Mouse (Mus musculus): ENCODE data around the gene H2-K1. TPM values are rescaled to one million over a fixed set of nuclear protein-coding genes. Genes with fewer than 3 reads are reported as not detected.

H2-K1 gene
- total RNA-seq (2012; rRNA removed), result 1,488 and 1,753 TPM in 2 replicates
- total RNA-seq (2014; rRNA removed), result 1,386 and 1,734 TPM in 2 replicates
- 2,472 and 2,496 TPM in 2 replicates for polyA plus RNA-seq (2012; ENCODE audit: insufficient read length, low read depth)

GRCm38 (mm10) chr17:34000150-34000537, at the start of gene H2-K1:
Gene H2-K1 (minus strand): TSS chr17:34000347.
- peak; percentile 97 for DNase-seq (ENCODE audit: extremely low read depth)
- Histone ChIP-seq H3K9me3 (replicated peaks; ENCODE audit: low read length) (no peaks in the 10 kb centered on the region), H3K79me2 (replicated peaks; ENCODE audit: control insufficient read depth, extremely low read depth, insufficient read depth, poor library complexity, severe bottlenecking) (peaks cover 23% of the 10 kb centered on the region), H3K36me3 (replicated peaks in 1 of 2; ENCODE audit: control insufficient read depth in 1 of 2, insufficient read depth in 1 of 2, low read length in 1 of 2) (peaks cover 31 to 33% of the 10 kb centered on the region in 2 experiments), H3K4me3 (replicated peaks in 1 of 3; ENCODE audit: low read depth in 2 of 3, low read length in 2 of 3, poor library complexity in 1 of 3) (peak within 1 kb of the TSS; percentile 66 to 99 (median 71)), H3K27me3 (replicated peaks) (no peaks in the 10 kb centered on the region), H3K9ac (ENCODE audit: insufficient read depth, low read depth) (peak within 1 kb of the TSS; percentile 100), H3K4me1 (ENCODE audit: control insufficient read depth in 1 of 2, insufficient read depth in 2 of 2) (peaks cover 16 to 31% of the 10 kb centered on the region in 2 experiments), H3K27ac (ENCODE audit: insufficient read depth, low read depth) (peak within 1 kb of the TSS; percentile 69), H3K4me2 (ENCODE audit: insufficient read depth, low read depth, poor library complexity, severe bottlenecking) (peak within 1 kb of the TSS; percentile 74; the same call in 1 of the 2 replicates)
- no peak for TF ChIP-seq MEF2A (IDR thresholded peaks at IDR 0.05; ENCODE audit: borderline replicate concordance, low read depth, low read length)
- peak; percentile 65 for TF ChIP-seq ETS1 (conservative IDR thresholded peaks at IDR 0.05; ENCODE audit: low read depth, low read length)
- TF ChIP-seq TBP (conservative IDR thresholded peaks at IDR 0.05; ENCODE audit: low read depth, low read length), result peak; percentile 91; the same call in 1 of the 2 replicates
- no peak for TF ChIP-seq PAX5 (IDR thresholded peaks at IDR 0.05; ENCODE audit: low read length)
- TF ChIP-seq ZNF384 (IDR thresholded peaks at IDR 0.05; ENCODE audit: low read depth, low read length), result no peak
- peak; percentile 21; the same call in 1 of the 2 replicates for TF ChIP-seq MYC (IDR thresholded peaks at IDR 0.05; ENCODE audit: low read depth, low read length)
- peak; percentile 59 for TF ChIP-seq TCF12 (IDR thresholded peaks at IDR 0.05; ENCODE audit: low read depth, low read length)
- peak; percentile 93 for TF ChIP-seq ZMIZ1 (IDR thresholded peaks at IDR 0.05; ENCODE audit: low read depth, low read length)
- peak; percentile 92 for TF ChIP-seq POLR2A (IDR thresholded peaks at IDR 0.05; ENCODE audit: low read depth, low read length)
- TF ChIP-seq SMC3 (IDR thresholded peaks at IDR 0.05; ENCODE audit: low read depth, low read length), result no peak
- no peak for TF ChIP-seq ZKSCAN1 (IDR thresholded peaks at IDR 0.05; ENCODE audit: borderline replicate concordance, low read depth, low read length)
- TF ChIP-seq SIN3A (IDR thresholded peaks at IDR 0.05; ENCODE audit: low read length), result no peak; the same call in none of the 2 replicates
- TF ChIP-seq IRF4 (IDR thresholded peaks at IDR 0.05; ENCODE audit: low read depth, low read length), result peak; percentile 88
- peak; percentile 93 for TF ChIP-seq NELFE (IDR thresholded peaks at IDR 0.05; ENCODE audit: low read depth, low read length)
- TF ChIP-seq CHD2 (IDR thresholded peaks at IDR 0.05; ENCODE audit: low read length), result peak; percentile 96
- TF ChIP-seq MXI1 (IDR thresholded peaks at IDR 0.05; ENCODE audit: low read depth, low read length), result 0 out of 2 replicates have a peak, but pooled peaks have one; percentile 21
- TF ChIP-seq EP300 (IDR thresholded peaks at IDR 0.05; ENCODE audit: low read length), result 0 out of 2 replicates have a peak, but pooled peaks have one; percentile 28
- in situ Hi-C loops (cut with MboI; ENCODE audit: low pct_ligation_motif_present, low pct_unique_long_range_greater_than_20kb, low sequenced_read_pairs), result loop anchor here (5.0 kb wide), 1 partner anchor 1262 kb away; the partner anchor contains the start of gene H2-D1
- dilution Hi-C loops (cut with MboI; ENCODE audit: extremely low pct_ligation_motif_present, extremely low pct_unique_long_range_greater_than_20kb, low sequenced_read_pairs), result no loop called here

- no peaks in the 10 kb centered on the region for H3K27me3 ChIP-seq (replicated peaks)
- dilution Hi-C loops (cut with MboI; ENCODE audit: extremely low pct_ligation_motif_present, extremely low pct_unique_long_range_greater_than_20kb, low sequenced_read_pairs), result no loop called here
- no peak for DNase-seq (ENCODE audit: extremely low read depth)
- peaks cover 0 to 11% of the 10 kb centered on the region in 2 experiments; a peak in 2 of 4 replicates for H3K4me1 ChIP-seq (ENCODE audit: control insufficient read depth in 1 of 2, insufficient read depth in 2 of 2)
- no peak overlapping the region for H3K27ac ChIP-seq (ENCODE audit: insufficient read depth, low read depth)
- H3K4me3 ChIP-seq (replicated peaks in 1 of 3; ENCODE audit: low read depth in 2 of 3, low read length in 2 of 3, poor library complexity in 1 of 3), result no peak overlapping the region
- H3K4me2 ChIP-seq (ENCODE audit: insufficient read depth, low read depth, poor library complexity, severe bottlenecking), result no peak overlapping the region
- peaks cover 68 to 98% of the 10 kb centered on the region in 2 experiments for H3K36me3 ChIP-seq (replicated peaks in 1 of 2; ENCODE audit: control insufficient read depth in 1 of 2, insufficient read depth in 1 of 2, low read length in 1 of 2)
- H3K9ac ChIP-seq (ENCODE audit: insufficient read depth, low read depth), result no peak overlapping the region
- peaks cover 19% of the 10 kb centered on the region for H3K9me3 ChIP-seq (replicated peaks; ENCODE audit: low read length)
- in situ Hi-C loops (cut with MboI; ENCODE audit: low pct_ligation_motif_present, low pct_unique_long_range_greater_than_20kb, low sequenced_read_pairs), result no loop called here
- no peaks in the 10 kb centered on the region for H3K79me2 ChIP-seq (replicated peaks; ENCODE audit: control insufficient read depth, extremely low read depth, insufficient read depth, poor library complexity, severe bottlenecking)
- 0 out of 2 replicates have a peak, but pooled peaks have one; percentile 50 for TF ChIP-seq ELF1 (IDR thresholded peaks at IDR 0.05; ENCODE audit: low read depth, low read length)
- no peak for TF ChIP-seq CTCF (conservative IDR thresholded peaks at IDR 0.05 in 1 of 2, IDR thresholded peaks at IDR 0.05 in 1 of 2; ENCODE audit: low read depth in 2 of 2, low read length in 2 of 2)
Observed at GRCm38 (mm10) chr17:34047404-34048050, 47.4 kb upstream of the H2-K1 start.
